In genomic region chr14:73384913-73385719, GRCm38 (mm10) we compare ENCODE assay signal across 8 mouse cellular contexts. TPM values are rescaled to one million over a fixed set of nuclear protein-coding genes. Genes with fewer than 3 reads are reported as not detected.
DNase-seq lines count a peak whose midpoint lies in the region.

TSS of gene Itm2b (minus strand) at chr14:73385289.

- H3K36me3 ChIP-seq in hindbrain, embryonic 10.5 days = peaks cover 5% of the 10 kb centered on the region

- H3K9me3 ChIP-seq in hindbrain, embryonic 10.5 days = no peaks in the 10 kb centered on the region

- H3K4me3 ChIP-seq in hindbrain, embryonic 10.5 days = peak within 1 kb of the TSS; percentile 94

- peak; percentile 90 for DNase-seq in NIH3T3 (ENCODE audit: low read depth)
- DNase-seq in cerebellum, adult 9-10 months = peak; percentile 89
- peak; percentile 43 to 80 for DNase-seq in frontal cortex, adult 2 months (ENCODE audit: extremely low spot score in 1 of 2, low spot score in 1 of 2)
- DNase-seq in hindbrain, embryonic 10.5 days (ENCODE audit: low spot score) = peak; percentile 94
- peak; percentile 82 to 87 for DNase-seq in layer of hippocampus, postnatal 10 days (ENCODE audit: low spot score in 2 of 2)
- peak; percentile 82 for DNase-seq in lung, postnatal 25 days (ENCODE audit: low spot score)
- DNase-seq in retina, embryonic 14.5 days (ENCODE audit: low spot score) = peak; percentile 87
- peak; percentile 98 for DNase-seq in thymus, postnatal 4 days

- peak within 1 kb of the TSS; percentile 98 for H3K27ac ChIP-seq in hindbrain, embryonic 10.5 days

- peaks cover 34% of the 10 kb centered on the region for H3K4me1 ChIP-seq in hindbrain, embryonic 10.5 days (replicated peaks)

- under 1% methylated on average over 61 of the region's 62 CpGs for WGBS in hindbrain, embryonic 10.5 days

- H3K27me3 ChIP-seq in hindbrain, embryonic 10.5 days (ENCODE audit: insufficient read depth, poor library complexity, severe bottlenecking) = no peaks in the 10 kb centered on the region

RNA-seq across cellular contexts. Expression of gene Itm2b, which starts in this region (rescaled TPM):
- 1,263 and 1,284 TPM in 2 replicates for polyA plus RNA-seq in frontal cortex, adult 2 months (2012; rRNA removed)
- 249 and 310 TPM in 2 replicates for polyA plus RNA-seq in hindbrain, embryonic 10.5 days (2016; fragmentation: Nextera tagmentation; extraction: Ambion mirVana)
- total RNA-seq in layer of hippocampus, postnatal 10 days (2021) = 100 to 1,000 TPM; 792 to 848 TPM

Comparison
In these comparisons a context has a peak if more than half of its experiments do, and no peak if none do; other contexts are left out.
1. Peak in every context shown above with its lines: DNase-seq, H3K4me3 ChIP-seq and H3K27ac ChIP-seq.